Mouse (Mus musculus) limb, embryonic 10.5 days (tissue): ENCODE measurements around the gene Slc15a3. TPM values are rescaled to one million over a fixed set of nuclear protein-coding genes. Genes with fewer than 3 reads are reported as not detected.

Experiments used
- DNase-seq: peaks from one replicate; pipeline ENCODE4 v3.0.0-alpha.2; 2017; ENCODE audit warnings: low spot score
- H3K27ac ChIP-seq: fragments of 300-500 bp; sonication (generic); 2 replicates; pipeline ENCODE4 v1.5.1; 2016; ENCODE audit warnings: mild to moderate bottlenecking
- H3K27me3 ChIP-seq: fragments of 300-500 bp; sonication (generic); 2 replicates; pipeline ENCODE4 v1.6.1; 2016; ENCODE audit warnings: low read depth, mild to moderate bottlenecking; ENCODE audit not compliant: poor library complexity, severe bottlenecking
- H3K36me3 ChIP-seq: fragments of 300-500 bp; sonication (generic); 2 replicates; pipeline ENCODE4 v1.6.1; 2016; ENCODE audit warnings: mild to moderate bottlenecking, moderate library complexity
- H3K4me1 ChIP-seq: fragments of 300-500 bp; sonication (generic); 2 replicates; pipeline ENCODE4 v1.6.1; 2016
- H3K4me3 ChIP-seq: fragments of 300-500 bp; sonication (generic); 2 replicates; pipeline ENCODE4 v1.5.1; 2016; ENCODE audit warnings: mild to moderate bottlenecking, moderate library complexity
- H3K9me3 ChIP-seq: fragments of 300-500 bp; sonication (generic); replicated peaks from 2 replicates; pipeline ENCODE4 v1.6.1; 2016; ENCODE audit warnings: mild to moderate bottlenecking
- WGBS: fragments of 180-500 bp; shearing (Covaris S2); methylation state at CpG from one replicate; pipeline ENCODE4 v1.1.7; 2016; 5-methylcytosine and 5-hydroxymethylcytosine counted together
- polyA plus RNA-seq: library from polyadenylated mRNA; unstranded; fragments of >200 nt; fragmentation: Nextera tagmentation; extraction: Ambion mirVana; gene quantifications from 2 replicates; pipeline ENCODE4 v1.2.1, GENCODE M21; 2016

Slc15a3 gene
- polyA plus RNA-seq, 1 experiment from 2014 or later = 0.28 TPM

DNA sequence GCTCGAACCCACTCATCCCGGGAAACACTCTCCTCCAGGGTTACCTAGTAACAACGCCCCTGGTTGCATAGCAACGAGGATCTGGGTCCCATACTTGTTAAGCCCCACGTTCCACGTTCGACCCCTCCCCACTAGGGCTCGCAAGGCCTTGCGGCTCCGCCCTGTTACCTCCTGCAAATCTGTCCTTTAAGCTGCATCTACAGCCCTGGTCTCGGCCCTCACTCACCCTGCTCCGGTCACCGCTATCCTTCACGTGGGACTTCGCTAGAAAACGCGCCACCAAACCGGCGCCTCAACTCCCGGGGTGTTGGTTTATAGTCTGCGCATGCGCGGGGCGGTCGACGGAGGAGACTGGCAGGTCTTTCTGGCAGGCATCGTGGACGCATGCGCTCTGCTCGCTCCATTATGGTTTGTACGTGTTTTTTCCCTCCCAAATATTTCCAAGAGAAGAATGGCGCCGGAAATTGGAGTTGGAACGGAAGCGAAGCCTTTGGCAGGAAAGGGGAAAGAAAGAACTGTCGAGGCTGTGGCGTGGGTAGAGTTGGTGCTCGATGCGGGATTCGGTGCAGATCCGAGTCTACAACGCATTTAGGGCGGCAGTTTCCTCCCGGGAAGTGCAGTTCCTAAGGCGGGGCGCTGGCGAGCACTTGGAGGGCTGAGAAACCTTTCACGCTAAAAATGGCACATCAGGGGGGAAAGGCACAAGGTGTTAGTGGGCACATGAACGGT, 42.1 kb downstream of the Slc15a3 start, which contains the start of gene Tmem109:
Gene Tmem109 (minus strand): TSS at position 576 of the 729 bp plus-strand sequence.
- Histone ChIP-seq H3K9me3 (no peaks in the 10 kb centered on the region), H3K27ac (peak within 1 kb of the TSS; percentile 96), H3K36me3 (peaks cover 20% of the 10 kb centered on the region), H3K4me3 (peak within 1 kb of the TSS; percentile 74), H3K4me1 (peaks cover 24% of the 10 kb centered on the region), H3K27me3 (no peaks in the 10 kb centered on the region)
- peak; percentile 96 for DNase-seq
- under 1% methylated on average over 49 of the region's 49 CpGs for WGBS

DNA sequence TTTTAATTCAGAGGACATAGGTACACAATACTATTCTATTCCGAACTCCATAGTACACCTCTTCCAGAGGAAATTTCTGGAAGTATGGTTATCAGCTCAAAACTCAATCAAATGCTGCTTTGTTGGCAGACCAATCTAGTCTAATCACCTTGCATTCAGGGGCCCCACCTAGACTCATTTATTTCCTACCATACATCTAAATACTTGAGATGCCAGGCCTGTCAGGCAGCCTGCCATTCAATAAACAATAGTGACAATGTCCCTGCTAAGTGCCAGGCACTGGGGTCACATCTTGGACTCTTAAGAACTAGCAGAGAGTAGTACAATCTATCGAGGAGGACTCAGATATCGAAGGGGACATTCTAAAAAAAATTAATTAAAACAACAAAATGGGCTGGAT, 52.7 kb downstream of the Slc15a3 start:
- Histone ChIP-seq H3K9me3 (no peaks in the 10 kb centered on the region), H3K27ac (no peak overlapping the region), H3K27me3 (no peaks in the 10 kb centered on the region), H3K4me1 (peaks cover 18% of the 10 kb centered on the region), H3K36me3 (peaks cover 5% of the 10 kb centered on the region), H3K4me3 (no peak overlapping the region)
- DNase-seq = no peak
- 91% methylated on average over 3 of the region's 3 CpGs for WGBS

DNA sequence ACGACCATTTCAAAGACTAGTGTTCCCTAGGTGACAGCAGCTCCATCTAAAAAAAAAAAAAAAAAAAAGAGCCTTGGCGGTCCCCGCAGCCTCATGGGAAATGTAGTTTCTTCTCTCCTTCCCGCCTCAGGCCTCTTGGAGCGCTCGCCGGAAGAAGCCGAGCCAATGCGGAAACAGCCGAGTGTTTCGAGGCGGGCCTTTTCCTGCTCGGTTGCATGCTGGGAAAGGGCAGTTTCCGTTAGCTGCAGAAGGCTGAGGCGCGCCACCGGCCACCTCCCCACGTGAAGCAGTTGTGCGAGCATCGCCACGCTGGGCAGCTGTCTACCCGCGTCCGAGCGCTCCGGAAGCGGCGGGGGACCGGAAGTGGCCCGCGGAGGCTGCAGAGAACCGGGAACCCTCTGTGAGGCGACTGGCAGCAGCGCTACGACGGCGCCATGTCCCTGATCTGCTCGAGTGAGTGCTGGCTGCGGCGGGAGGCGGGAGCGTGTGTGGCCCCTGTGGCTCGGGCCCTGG, 55.5 kb downstream of the Slc15a3 start, which contains the start of gene Prpf19:
Gene Prpf19 (plus strand): TSS at position 216 of the 513 bp plus-strand sequence.
- H3K9me3 ChIP-seq = no peaks in the 10 kb centered on the region
- H3K4me1 ChIP-seq = peaks cover 19% of the 10 kb centered on the region
- 0% methylated on average over 43 of the region's 43 CpGs for WGBS
- peak within 1 kb of the TSS; percentile 86 for H3K4me3 ChIP-seq
- peak within 1 kb of the TSS; percentile 92 for H3K27ac ChIP-seq
- no peaks in the 10 kb centered on the region for H3K27me3 ChIP-seq
- peak; percentile 97 for DNase-seq
- peaks cover 33% of the 10 kb centered on the region for H3K36me3 ChIP-seq

DNA sequence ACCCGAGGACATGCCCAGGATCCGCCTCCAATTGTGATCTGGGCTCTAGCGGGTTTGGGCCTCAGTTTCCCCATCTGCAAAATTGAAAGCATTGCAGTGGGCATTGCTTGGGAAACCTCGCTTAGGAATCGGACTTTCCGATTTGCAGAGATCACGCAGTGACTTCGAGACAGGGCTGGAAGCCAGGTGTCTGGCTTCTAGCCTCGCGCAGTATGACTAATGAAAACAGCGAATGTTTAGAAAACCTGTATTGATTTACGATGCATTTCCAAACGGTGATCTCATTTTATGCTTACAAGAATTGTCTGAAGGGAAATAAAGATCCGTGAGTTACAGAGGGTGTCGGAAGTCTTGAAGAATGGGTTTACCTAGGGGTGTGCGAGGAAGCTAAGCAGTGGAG, 56.2 kb downstream of the Slc15a3 start:
- Histone ChIP-seq H3K9me3 (no peaks in the 10 kb centered on the region), H3K4me3 (peak overlapping the region; percentile 86), H3K27ac (peak overlapping the region; percentile 92), H3K4me1 (peaks cover 19% of the 10 kb centered on the region), H3K27me3 (no peaks in the 10 kb centered on the region), H3K36me3 (peaks cover 40% of the 10 kb centered on the region)
- WGBS = 2% methylated on average over 16 of the region's 16 CpGs
- no peak for DNase-seq

DNA sequence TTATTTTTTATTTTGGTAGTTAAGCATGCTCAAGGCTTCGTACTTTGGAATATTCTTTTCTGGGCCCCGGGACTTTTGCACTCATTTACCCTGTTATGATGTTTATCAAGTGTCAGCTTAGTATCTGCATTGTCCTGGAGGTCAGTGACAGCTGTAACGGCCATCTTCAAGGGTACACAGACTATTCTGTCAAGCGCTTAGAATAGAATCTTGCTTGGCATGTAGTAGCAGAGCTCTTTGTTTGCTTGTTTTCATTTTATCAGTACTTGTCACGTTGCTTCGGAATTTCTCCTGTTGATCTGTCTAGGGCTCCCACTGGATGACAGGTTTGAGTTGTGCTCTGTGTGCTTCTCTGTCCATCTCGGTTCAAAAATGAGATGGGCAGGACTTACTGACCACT, 57.3 kb downstream of the Slc15a3 start:
- Histone ChIP-seq H3K9me3 (no peaks in the 10 kb centered on the region), H3K27me3 (no peaks in the 10 kb centered on the region), H3K4me1 (peaks cover 19% of the 10 kb centered on the region), H3K27ac (no peak overlapping the region), H3K4me3 (peak overlapping the region; percentile 86; the same call in 1 of the 2 replicates), H3K36me3 (peaks cover 51% of the 10 kb centered on the region)
- no peak for DNase-seq
- WGBS = 91% methylated on average over 7 of the region's 7 CpGs

DNA sequence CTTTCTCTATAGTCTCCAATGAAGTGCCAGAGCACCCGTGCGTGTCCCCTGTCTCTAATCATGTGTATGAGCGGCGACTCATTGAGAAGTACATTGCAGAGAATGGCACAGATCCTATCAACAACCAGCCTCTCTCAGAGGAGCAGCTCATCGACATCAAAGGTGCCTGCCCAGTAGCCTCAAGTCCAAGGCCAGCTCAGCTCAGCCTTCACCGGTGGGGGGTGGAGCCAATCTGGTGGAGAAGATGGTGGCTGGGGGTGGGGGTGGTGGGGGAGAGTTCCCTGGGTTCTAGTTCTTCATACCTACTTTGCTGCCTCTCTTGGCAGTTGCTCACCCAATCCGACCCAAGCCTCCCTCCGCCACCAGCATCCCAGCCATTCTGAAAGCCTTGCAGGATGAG, 58.0 kb downstream of the Slc15a3 start:
- no peaks in the 10 kb centered on the region for H3K9me3 ChIP-seq
- no peak overlapping the region for H3K4me3 ChIP-seq
- peaks cover 58% of the 10 kb centered on the region for H3K36me3 ChIP-seq
- WGBS = 93% methylated on average over 8 of the region's 8 CpGs
- no peak overlapping the region for H3K27ac ChIP-seq
- H3K4me1 ChIP-seq = peaks cover 19% of the 10 kb centered on the region
- no peak for DNase-seq
- no peaks in the 10 kb centered on the region for H3K27me3 ChIP-seq

DNA sequence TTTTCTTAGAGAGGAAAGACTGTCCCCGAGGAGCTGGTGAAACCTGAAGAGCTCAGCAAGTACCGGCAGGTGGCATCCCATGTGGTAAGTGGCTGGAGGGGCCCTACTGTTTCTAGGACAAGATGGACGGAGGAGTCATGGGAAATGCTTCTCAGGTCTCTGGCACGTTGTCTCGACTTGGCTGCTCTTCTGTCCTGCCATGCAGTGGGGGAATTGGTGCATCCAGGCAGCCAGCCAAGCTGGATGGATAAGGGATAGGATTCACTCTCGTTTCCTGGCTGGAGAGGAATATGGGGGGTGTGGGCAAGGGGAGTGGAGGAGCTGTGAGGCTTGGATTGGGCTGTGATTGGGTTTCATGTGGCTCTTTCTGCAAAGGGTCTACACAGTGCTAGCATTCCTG, 60.8 kb downstream of the Slc15a3 start:
- H3K27me3 ChIP-seq = no peaks in the 10 kb centered on the region
- H3K4me3 ChIP-seq = no peak overlapping the region
- 86% methylated on average over 6 of the region's 6 CpGs for WGBS
- no peaks in the 10 kb centered on the region for H3K9me3 ChIP-seq
- H3K36me3 ChIP-seq = peaks cover 86% of the 10 kb centered on the region
- no peak for DNase-seq
- no peak overlapping the region for H3K27ac ChIP-seq
- H3K4me1 ChIP-seq = peaks cover 20% of the 10 kb centered on the region

DNA sequence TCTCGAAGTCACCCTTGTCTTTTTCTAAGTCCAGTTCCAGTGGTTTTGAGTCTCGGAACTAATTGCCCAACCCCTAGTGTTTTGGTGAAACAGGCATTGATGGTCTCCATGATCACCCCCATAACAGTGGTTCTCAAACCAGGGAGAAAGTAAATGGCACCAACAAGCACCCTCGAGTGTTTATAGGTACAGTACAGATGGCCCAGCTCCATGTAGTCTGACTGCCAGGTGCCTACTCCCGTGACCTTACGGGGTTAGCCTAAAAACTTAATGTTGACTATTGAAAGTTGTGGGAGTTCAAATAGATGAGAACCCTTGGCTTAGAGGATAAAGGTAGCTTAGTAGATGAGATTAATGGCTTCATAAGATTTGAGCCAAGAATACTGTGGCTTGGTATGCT, 61.5 kb downstream of the Slc15a3 start:
- no peak for DNase-seq
- 93% methylated on average over 5 of the region's 5 CpGs for WGBS
- peaks cover 18% of the 10 kb centered on the region for H3K4me1 ChIP-seq
- H3K9me3 ChIP-seq = no peaks in the 10 kb centered on the region
- H3K27ac ChIP-seq = no peak overlapping the region
- H3K36me3 ChIP-seq = peaks cover 93% of the 10 kb centered on the region
- no peak overlapping the region for H3K4me3 ChIP-seq
- H3K27me3 ChIP-seq = no peaks in the 10 kb centered on the region

DNA sequence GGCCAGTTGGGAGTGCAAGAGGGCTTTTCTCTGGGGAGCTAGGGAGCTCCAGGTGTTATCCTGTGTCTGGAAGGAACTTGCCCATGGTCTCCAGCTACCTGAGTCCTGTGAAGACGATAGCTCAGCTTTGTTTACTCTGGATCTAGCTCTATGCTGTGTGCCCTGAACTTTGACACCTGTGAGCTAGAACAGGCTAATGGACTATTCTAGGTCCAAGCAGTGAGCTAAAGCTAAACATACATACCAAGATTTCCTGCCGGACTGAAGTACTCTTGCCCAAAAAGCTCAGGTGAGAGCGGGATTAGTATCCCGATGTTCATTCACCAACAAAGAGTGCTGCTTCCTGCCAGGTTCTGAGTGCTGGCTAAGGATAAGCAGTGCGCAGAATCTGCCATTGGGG, 65.0 kb downstream of the Slc15a3 start:
- Histone ChIP-seq H3K27ac (no peak overlapping the region), H3K4me3 (no peak overlapping the region), H3K4me1 (0 out of 2 replicates have a peak, but pooled peaks cover 5% of the 10 kb centered on the region), H3K36me3 (peaks cover 99% of the 10 kb centered on the region), H3K27me3 (no peaks in the 10 kb centered on the region), H3K9me3 (no peaks in the 10 kb centered on the region)
- 96% methylated on average over 5 of the region's 5 CpGs for WGBS
- DNase-seq = no peak

DNA sequence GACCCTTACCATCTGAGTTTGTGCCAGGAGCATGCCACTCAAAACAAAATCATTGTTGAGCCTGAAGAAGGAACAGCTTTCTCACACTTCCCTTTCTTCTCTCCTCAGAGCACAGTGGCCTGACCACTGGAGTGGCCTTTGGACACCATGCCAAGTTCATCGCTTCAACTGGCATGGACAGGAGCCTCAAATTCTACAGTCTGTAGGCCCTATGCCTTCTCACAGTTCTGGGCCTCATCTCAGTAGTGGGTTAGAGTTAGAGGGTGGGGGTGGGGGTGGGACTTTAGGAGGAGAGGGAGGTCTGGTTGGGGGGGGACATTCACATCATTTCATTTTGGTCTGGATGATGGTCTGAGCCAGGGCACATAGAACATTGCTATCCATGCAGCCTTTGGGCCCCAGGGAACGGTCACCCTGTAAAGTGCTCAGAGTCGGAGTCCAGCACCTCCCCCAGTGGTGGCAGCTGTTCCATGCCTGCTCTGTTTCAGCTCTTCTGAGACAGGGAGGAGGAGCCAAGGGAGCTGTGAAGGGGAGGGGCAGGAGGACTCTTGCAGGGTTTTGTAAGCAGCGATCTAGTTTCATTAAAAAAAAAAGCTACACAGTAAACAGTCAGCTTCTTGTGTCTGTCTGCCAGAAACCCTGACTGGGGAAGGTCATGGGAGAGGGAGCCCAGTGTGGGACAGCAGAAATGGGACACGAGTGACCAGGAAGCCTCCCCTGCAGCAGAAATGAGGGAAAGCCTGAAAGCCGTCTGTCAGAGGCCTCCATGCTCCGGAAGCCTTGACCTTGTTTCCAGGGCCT, 65.6 kb downstream of the Slc15a3 start:
- Histone ChIP-seq H3K36me3 (peaks cover 93% of the 10 kb centered on the region), H3K27me3 (no peaks in the 10 kb centered on the region), H3K27ac (no peak overlapping the region), H3K9me3 (no peaks in the 10 kb centered on the region), H3K4me1 (0 out of 2 replicates have a peak, but pooled peaks cover 5% of the 10 kb centered on the region), H3K4me3 (no peak overlapping the region)
- WGBS = 67% methylated on average over 7 of the region's 7 CpGs
- DNase-seq = no peak

DNA sequence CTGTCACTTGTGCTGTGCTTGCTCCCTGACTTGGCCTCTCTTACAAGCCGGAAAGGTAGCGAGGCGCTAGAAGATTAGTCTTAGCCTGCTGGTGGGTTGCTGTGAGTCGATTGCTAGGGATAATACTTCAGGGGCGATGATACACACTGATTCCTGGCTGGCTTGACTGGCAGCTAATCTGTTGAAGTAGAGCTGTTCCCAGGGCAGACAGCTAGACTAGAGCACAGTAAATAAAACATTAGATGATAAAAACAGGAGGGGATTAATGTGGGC, 66.1 kb downstream of the Slc15a3 start:
- DNase-seq = no peak
- H3K9me3 ChIP-seq = no peaks in the 10 kb centered on the region
- H3K27me3 ChIP-seq = no peaks in the 10 kb centered on the region
- no peak overlapping the region for H3K4me3 ChIP-seq
- H3K27ac ChIP-seq = no peak overlapping the region
- peaks cover 88% of the 10 kb centered on the region for H3K36me3 ChIP-seq
- 0 out of 2 replicates have a peak, but pooled peaks cover 5% of the 10 kb centered on the region for H3K4me1 ChIP-seq
- WGBS = 91% methylated on average over 5 of the region's 5 CpGs

DNA sequence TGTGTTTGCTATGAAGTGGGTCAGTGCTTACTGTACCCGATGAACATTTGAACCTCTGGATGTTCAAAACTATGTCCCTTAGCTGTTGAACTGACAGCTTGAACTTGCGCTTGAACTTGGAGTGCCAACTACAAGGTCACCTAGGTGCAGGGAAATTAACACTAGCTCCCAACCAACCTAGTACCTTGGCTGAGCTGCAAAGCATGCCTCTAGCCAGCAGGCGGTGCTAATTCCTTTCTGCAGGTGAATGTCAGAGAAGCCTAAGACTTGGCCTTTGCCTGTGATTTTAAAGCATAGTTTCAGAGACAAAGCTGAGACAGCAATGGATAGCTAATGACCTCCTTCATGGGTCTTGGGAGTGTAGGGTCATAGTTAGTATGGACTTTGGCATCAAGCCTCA, 68.4 kb downstream of the Slc15a3 start:
- Histone ChIP-seq H3K36me3 (peaks cover 66% of the 10 kb centered on the region), H3K4me3 (no peak overlapping the region), H3K27ac (no peak overlapping the region), H3K4me1 (0 out of 2 replicates have a peak, but pooled peaks cover 5% of the 10 kb centered on the region), H3K27me3 (no peaks in the 10 kb centered on the region), H3K9me3 (no peaks in the 10 kb centered on the region)
- 57% methylated on average over 3 of the region's 3 CpGs for WGBS
- peak; percentile 50 for DNase-seq
